19 mouse cellular contexts compared by ENCODE assay signal in the genomic region with DNA sequence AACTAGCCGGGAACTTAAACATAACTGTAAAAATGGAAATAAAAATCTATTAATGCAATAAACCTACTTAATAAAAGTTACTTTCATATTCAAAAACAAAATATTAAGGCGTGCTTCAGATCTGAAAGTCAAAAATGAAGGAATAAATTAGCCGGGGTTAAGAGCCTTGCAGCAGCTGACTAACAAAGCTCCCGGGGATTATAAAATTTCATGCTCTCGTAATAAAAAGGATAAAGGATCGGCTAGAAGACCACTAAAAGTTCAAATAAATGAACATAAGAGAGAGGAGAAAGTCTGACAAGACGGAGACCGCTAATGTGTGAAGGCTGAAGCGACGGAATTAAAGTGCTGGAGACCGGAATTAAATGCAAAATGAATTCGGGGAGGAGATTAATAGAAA.
"Had no signal": no experiment of that assay in that cellular context is flagged by ENCODE, and none has a peak within 500 bp of the region (broad histone marks: within the 10 kb centered on the region; RNA-seq: fewer than 3 reads in every experiment).

No protein-coding gene starts in this region.

- H3K4me2 ChIP-seq: liver, embryonic 12.5 days; liver, embryonic 15.5 days; midbrain, embryonic 11.5 days; neural tube, embryonic 13.5 days; stomach, embryonic 15.5 days had no signal

- H3K4me1 ChIP-seq: liver, embryonic 12.5 days; liver, embryonic 15.5 days; stomach, embryonic 15.5 days had no signal

- H3K36me3 ChIP-seq: kidney, embryonic 15.5 days; liver, embryonic 12.5 days; liver, embryonic 15.5 days; neural tube, embryonic 13.5 days; stomach, embryonic 15.5 days had no signal

- H3K4me3 ChIP-seq: kidney, embryonic 15.5 days; liver, embryonic 12.5 days; liver, embryonic 15.5 days; myocyte; neural tube, embryonic 13.5 days; stomach, embryonic 15.5 days had no signal

- H3K9ac ChIP-seq: kidney, embryonic 15.5 days; liver, embryonic 12.5 days; liver, embryonic 15.5 days; stomach, embryonic 15.5 days had no signal

- H3K27ac ChIP-seq: kidney, embryonic 15.5 days; liver, embryonic 12.5 days; liver, embryonic 15.5 days; neural tube, embryonic 13.5 days; stomach, embryonic 15.5 days had no signal

- DNase-seq: kidney, postnatal 4 days; left cerebral cortex, postnatal 4 days; liver; lung, adult 2 months; lung, postnatal 14 days; lung, postnatal 4 days; retina, postnatal 1 day; right cerebral cortex, postnatal 25 days; spleen, adult 18-20 months; thymus, postnatal 25 days had no signal

- ATAC-seq: intestine, postnatal 0 days; liver, embryonic 12.5 days; midbrain, embryonic 16.5 days had no signal

- H3K27me3 ChIP-seq: kidney, embryonic 15.5 days; liver, embryonic 12.5 days; liver, embryonic 15.5 days; neural tube, embryonic 13.5 days; stomach, embryonic 15.5 days had no signal

- H3K9me3 ChIP-seq: liver, embryonic 15.5 days; stomach, embryonic 15.5 days had no signal
